Mouse (Mus musculus) heart, adult 11 months (tissue): ENCODE measurements around the gene Fen1.

ENCODE experiments used
- DNase-seq: peaks from one replicate; pipeline ENCODE4 v3.0.0; 2022

Gene Fen1

DNA sequence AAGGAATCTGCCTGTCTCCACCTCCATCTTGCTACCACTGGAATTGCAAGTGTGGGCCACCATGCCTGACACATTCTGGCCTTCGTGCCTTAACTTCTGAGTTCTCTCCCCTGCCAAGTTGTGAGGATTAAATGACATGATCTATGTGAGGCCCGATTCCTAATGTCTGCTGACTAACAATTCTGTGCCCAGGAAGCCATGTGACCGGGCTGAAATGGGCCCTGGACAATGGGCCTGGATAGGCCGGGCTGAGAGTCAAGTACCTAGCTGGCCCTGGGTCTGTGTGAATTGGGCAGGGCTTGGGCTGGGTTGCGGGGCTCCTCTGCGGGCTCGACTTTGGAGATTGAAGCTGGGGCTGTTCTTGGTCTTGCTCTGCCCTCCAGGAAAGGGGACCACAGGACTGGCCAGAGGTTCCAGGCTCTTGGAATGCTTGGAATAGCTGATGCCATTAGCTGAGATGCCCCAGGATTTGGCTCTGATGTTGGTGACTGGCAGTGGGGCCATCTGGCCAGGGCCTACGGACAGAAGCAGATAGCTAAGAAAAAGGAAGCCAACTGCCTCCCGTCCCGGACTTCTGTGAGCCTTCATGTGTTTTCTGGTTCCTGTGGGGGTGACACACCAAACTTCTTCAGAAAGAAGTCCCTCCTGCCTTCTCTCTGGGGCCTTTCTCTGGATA is 10.0 kb upstream of the Fen1 start:
- peak; percentile 98 for DNase-seq

DNA sequence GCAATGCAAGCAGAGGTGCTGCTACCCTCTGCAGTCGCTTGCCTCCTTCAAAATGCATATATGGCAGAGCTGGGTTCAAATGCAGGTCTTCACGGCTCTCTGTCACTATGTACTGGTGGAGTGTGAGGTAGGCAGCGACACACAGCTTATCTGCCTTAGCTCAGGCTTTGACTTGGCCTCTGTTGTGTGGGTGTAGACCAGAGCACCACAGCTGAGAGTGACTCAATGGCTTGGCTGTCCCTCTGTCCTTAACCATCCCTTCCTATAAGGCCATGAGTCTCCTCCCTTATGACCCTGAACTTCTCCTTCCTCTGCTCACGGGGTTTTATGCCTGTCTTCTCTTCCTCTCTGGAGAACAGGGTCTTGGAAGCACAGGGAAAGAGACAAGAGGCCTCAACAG is 6.9 kb upstream of the Fen1 start:
- no peak for DNase-seq

DNA sequence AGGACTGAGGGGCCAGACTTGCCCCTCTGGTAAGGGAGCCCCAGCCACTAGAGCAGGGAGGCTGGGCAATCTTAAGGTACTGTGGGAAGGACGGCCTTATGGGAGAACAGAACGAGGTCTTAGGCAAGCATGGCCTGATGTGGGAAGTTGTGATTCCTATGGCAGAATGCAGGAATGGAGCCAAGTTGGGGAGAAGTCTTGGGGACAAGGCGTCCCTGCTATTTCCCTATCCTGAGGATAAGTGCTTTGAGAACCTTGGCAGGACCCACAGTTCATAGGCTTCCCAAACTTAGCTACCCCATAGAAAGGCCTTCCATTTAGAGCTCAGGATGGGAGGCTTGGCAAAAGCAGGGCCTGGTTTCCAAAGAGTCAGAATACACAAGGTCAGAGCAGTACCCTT is 4.9 kb upstream of the Fen1 start:
- peak; percentile 97 for DNase-seq

DNA sequence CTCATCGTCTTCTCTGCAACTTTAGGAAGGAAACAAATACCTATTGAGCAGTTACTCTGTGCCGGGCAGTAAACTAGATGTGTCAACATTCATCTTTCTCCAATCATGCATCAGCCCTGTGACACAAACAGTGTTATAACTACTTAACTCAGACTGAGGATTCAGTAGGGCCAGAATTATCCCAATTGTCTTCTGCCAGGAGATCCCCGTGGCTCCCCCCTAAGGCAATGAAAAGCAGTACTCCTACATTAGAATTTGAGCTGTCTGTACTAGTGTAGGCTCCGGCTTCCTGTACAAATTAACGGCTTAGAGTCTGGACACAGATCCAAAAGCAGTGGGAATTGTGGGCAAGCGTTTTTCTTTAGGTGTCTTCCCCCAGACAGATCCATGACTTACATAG is 1.1 kb upstream of the Fen1 start:
- no peak for DNase-seq

DNA sequence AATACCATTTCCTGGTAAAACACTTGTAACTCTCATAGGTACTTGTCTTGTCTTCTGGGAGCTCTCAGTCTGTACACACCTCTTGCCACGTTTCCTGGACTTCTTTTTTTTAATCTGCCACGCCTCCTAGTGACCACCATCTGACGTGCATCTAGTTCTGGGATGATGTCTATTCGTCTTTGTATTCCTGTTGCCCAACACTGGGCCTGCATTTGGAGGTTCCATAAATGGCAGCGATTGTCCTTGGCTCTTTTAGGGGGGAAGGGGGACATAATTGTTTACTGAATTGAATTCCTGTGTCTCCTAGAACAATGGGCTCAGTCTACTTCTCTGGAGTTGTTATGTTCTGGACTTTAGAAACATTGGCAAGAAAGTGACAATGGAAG is 640 bp upstream of the Fen1 start:
- DNase-seq: peak; percentile 95

DNA sequence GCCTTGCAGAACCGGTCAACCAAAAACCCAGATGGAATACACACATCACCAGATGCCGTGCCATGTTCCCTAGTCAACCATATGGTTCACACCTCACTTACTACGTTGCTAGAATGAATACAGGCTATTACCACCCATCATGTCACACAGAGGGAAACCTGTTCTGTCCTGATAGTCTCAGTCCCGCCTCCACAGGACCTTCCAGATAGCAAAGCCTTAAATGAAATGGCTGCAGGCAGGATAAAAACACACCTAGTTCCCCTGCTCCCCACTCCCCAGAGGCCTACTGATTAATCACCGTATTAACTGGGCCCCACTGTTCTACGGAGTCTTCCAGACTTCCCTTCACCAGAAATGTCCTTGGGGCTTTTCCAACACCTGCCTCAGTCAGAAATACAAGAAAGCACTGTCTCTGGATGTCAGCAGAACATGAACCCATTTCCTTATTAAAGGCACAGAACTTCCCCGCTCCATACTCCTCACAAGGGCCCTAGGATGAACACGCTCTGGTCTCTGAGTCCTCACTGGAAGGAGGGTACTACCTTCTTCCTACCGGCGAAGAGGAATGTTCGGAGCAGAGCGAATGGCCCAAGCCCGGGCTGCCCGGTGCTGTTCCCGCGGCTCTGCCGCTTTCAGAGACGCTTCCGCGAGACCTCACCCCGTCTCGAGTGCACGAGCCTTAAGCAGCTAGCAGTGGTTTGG is 672 bp downstream of the Fen1 start:
- no peak for DNase-seq

DNA sequence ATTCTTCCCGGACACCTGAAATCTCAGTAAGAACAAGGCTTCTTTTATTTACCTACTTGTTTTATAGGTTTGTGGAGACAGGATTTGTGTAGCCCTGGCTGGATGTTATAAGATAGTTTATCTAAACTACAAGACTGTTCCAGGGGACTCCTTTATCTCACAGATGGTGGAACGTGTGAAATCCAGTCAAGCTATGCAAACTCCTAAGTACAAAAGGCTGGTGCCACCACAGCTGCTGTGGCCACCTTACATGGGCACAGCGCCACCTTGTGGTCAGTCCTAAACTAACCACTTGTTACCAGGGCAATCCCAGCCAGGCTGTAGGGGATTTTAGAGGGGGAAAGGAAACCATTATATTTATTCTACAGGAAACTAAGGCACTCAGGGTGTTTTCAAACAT is 5.2 kb downstream of the Fen1 start:
- DNase-seq: peak; percentile 96

DNA sequence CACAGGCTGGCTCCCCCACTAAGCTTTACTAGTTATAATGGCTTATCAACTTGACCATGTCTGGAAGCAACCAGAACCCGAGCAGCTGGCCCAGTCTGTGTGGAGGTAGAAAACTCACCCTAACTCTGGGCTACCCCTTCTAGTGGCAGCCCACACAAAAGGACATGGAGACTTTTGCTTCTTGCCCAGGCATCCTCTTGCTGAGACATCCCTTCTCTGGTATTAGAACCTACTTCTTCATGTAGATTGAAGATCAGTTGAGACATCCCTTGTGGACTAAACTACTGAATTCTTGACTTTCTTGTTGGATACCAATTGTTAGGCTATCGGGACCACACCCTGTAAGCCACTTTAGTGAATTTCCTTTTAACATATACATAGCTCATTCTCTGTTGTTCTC is 5.7 kb downstream of the Fen1 start:
- DNase-seq: no peak

DNA sequence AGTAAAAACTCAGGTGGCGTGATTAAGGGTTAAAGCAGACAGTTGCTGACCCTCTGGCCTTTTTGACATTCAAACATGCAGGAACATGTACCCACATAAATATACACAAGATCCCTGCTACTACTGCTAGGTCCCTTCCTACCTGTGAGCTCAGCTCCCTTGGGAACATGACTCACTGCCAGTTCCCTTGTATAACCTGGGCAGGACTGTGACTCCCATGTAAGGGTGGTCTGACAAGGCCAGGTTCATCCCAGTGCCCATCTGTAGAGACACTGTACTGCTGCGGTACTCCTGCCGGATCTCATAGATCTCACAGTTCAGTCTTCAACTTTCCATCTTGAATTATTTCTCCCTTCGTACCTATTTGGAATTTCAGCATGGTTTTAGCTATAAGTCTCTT is 6.8 kb downstream of the Fen1 start:
- DNase-seq: no peak

DNA sequence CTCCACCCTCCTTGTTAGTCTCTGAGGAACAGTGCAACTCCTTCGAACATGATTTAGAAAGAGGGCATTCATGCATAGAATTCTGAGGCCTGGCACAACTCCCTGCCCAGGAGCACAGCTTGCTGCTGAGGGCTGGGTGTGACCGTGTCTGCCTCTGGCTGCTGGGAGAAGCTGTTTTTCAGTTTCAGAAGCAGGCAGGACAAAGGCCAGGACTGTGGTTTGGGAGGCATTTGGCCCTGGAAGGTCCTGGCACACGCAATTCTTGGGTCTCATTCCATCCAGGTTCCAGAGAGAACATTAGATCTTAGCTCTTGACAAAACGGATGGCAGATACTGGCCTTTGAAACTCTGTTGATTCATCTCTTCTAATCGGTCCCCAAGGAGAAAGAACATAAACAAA is 8.7 kb downstream of the Fen1 start:
- no peak for DNase-seq

DNA sequence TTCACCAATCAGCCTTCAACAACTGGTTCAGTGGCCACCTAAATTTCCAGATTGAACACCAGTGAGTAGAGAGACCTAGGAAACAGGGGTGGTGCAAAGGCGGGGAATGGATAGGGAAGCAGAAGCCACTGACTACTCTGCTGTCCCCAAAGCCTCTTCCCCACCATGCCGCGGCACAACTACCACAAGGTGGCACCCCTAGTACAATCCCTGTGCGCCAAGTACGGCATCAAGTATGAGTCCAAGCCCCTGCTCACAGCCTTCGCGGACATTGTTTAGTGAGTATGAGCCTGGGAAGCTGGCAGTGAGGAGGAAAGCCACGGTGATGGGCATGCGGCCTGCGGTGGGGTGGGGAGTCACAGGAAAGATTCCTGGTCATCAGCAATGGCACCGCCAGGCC is 9.6 kb downstream of the Fen1 start:
- DNase-seq: no peak

DNA sequence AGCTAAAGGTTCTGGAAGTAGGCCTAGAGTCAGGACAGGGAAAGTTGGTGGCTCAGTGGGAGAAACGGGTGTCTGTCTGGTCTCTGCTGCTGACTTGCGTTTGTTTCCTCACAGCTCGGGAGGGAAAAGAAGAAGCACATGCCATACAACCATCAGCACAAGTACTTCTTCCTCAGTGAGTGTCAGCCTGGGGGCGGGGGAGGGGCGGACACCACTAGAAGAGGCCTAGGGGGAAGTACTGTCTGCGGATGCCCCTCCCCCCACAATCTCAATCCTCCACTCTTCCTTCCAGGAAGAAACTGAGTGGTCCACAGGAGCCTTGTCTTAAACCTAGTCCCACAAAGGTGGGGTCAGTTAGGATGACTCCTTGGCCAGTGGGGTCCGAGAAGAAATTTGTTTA is 12.6 kb downstream of the Fen1 start:
- DNase-seq: peak; percentile 97

DNA sequence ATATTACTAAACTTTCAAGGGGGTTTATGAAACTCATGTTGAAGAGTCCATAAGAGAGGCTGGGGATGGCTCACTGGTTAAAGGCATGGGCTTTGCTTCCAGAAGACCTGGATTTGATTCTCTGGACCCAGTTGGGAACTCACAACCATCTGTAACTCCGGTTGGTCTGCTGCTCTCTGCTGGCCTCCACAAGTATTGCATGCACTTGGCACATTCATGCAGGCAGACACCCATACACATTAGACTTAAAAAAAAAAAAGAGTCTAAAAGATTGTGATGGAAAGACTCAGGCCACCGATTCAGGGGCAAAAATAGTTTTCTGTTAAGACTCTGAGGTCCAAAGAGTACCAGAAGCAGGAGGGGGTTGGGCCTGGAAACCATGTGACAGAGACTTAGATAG is 13.2 kb downstream of the Fen1 start:
- DNase-seq: peak; percentile 96

DNA sequence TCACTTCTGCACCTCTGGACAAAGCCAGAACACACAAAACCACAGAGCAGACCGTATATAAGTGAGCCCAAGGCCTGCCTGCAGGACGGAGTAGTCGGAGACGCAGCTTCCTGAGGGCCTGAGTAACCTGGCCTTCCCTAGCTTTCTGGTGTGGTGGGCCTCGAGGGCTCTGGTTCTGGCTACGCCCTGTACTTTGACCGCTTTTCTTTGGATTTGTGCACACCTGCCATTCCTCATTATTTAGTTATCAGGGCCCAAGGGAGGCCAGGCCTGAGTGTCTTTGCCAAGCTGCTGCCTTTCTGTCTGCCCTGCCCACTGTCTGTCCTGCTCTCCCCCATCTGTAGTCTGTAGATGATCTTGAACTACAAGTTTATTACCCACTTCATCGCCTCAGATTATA is 14.0 kb downstream of the Fen1 start:
- no peak for DNase-seq

DNA sequence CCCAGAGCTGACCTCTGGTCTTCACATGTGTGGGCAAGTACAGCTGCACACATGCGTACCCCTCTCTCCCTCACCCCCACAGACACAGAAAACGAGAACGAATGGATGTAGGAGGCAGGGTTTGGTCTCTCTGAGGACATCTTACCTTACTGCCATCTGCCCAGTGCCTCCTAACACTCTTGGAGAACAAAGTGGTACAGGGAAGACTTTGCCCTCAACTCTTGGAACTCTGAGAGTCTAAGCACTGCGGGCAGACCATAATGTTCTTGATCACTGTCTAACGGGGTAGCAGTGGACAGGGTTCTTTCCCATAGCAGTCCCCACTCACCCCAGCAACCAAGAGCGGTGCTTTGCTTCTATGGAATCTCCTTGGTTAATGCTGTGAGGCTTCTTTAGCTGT is 14.9 kb downstream of the Fen1 start:
- DNase-seq: peak; percentile 85

DNA sequence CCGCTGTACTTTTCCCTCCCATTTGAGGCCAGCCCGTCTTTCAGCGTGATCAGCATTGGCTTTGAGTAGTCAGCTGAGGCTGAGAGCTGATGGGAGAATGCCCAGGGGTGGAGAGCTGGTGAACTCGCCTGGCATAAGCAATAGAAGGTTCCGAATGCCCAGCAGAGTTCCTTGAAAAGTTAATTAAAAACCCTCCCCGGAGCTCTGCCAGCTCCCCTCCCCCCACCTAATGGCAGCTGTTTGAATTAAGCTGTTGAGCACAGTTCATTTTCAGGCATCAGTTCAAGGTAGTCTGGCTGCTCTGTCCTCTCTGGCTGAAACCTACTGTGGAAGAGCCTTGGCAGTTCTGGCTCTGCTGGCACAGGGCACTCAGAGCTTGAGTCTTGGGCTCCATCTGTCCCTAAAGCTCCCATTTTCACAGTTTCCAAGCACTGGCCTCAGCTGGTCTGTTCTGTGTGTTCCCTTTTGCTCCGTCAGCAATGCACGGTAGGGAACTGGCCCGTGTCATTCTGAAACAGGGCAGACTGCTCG is 15.6 kb downstream of the Fen1 start:
- peak; percentile 93 for DNase-seq

DNA sequence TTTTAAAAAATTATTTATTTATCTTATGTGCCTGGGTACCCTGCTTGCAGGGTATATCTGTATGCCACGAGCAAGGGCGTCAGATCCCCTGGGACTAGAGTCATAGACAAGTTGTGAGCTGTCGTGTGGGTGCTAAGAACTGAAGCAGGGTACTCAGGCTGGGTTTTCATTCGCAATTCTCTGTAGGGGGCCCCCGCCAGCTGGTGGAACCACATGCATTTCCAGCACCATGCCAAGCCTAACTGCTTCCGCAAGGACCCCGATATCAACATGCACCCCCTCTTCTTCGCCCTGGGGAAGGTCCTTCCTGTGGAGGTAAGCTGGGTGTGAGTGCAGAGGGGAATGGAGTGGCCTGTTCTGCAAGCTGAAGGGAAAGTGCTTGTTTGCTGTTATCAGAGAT is 17.4 kb downstream of the Fen1 start:
- peak; percentile 75 for DNase-seq

DNA sequence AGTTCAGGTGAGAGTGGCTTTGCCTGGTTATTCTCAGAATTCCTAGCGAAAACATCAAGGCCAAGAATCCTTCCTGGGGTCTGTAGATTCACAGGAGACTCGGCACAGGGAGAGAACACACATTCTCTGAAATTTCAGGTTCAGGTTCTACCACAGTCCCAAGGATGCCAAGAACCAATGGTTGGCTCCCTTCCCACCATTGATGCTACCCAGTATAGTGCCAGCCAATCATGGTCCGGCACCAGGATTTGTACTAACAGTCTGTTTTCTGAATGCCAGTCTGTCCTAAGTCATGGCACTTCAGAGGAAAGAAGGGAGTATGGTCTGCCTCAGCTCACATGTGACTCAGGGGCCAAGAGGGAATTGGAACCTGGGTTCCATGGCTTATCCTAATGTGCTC is 18.1 kb downstream of the Fen1 start:
- no peak for DNase-seq

DNA sequence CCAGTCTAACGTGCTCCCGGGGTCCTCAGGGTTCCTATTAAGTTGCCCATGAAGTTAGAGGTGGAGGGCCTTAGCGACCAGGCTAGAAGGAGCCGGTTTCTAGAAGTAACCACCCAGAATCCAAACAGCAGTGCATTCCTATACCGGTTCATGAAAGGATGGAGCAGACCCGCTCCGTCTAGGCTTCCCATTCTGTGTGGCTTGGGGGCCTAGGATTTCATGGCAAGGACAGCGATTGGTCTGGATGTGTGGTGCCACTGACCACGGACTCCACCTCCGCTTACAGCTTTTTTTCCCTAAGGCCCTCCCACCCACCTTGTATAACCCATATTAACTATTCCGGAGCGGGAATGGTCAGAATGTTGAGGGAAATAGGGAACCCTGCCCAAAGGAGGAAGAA is 19.9 kb downstream of the Fen1 start:
- DNase-seq: no peak

DNA sequence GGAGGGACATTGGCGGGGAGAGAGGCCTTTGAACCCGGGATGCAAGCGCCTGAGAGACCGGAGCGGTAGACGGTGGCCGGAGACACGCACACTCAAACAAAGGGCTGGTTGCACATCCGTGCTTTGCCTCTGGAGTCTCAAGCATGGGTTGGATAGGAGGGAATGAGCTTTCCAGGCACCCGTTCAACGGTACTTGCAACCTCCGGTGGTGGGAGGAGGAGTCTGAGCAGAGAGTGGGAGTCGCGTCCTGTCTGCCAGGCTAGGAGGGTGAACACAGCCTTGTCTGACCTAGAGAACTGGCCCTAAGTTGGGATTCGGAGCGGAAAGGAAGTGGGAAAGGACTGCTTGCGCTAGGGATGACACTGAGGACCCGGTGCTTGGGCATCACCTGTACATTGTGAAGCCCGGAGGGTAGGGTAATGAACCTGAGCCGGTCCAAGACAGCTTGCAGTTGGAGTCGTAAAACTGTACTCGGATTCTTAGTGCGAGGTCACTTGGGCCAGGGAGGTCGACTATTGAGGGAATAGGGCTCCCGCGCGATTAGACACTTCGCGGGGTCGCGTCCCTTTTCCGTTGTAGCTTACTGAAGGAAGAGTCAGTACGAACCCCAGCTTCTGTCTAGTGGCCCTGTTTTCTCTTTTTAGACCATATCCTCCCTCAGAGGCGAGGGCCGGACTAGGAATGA is 20.5 kb downstream of the Fen1 start:
- peak; percentile 98 for DNase-seq

DNA sequence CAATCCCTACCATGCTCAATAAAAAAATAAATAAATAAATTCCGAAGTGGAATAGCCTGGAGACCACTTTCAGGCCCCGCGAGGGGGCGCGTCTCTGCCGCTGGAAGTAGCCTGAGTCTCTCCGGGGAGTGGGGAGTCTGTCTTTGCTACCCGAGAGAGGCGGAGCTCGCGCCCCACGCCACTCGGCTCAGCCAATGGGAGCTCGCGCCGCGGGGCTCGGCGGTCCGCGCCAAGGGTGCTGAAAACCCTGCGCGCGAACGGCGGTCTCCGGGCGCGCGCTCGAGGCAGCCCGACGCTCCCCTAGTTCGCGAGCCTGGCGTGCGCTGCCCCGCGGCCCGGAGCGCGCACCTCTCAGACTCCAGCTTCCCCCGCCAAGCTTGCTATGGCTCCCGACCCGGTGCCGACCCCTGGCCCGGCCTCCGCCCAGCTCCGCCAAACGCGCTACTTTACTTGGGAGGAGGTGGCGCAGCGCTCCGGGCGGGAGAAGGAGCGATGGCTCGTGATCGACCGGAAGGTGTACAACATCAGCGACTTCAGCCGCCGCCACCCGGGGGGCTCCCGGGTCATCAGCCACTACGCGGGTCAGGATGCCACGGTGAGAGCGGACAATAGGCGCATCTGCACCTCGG is 21.2 kb downstream of the Fen1 start, which contains the start of gene Fads1:
Fads1 (plus strand) TSS at position 219 of the 629 bp plus-strand sequence.
- peak; percentile 100 for DNase-seq

DNA sequence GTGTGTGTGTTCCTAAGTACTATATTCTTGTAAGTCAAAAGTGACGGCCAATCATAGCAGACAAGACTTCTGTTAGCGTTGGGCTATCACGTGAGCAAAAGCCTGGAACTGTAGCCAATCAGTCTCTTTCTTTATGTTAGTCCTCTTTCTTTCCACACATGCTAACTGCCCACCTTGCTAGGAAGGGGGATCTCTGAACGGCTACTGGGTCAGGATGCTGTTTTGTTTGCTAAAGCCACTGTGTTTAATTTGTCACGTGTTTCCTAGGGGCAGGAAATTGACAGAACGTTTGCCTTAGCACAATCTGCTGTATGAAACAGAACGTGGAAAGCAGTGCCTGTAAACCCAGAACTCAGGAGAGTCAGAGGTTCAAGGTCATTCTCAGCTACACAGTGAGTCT is 21.8 kb downstream of the Fen1 start:
- DNase-seq: no peak

DNA sequence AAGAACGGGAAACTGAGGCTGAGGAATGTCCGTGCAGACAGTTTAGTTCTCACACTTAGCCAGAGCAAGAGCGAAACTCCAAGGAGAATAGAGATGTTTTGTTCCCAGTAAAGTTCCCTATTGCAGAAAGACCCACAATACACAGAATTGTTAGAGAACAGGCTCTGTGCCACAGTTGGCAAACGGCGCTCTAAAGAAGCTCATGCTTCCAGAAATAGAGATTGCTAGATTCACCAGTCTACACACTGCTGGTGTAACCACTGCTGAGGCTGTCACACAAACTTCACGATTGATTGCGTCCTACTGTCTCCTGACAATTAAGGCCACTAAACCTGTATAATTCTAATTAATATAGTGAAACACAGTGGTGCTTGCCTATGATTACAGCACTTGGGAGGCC is 22.7 kb downstream of the Fen1 start:
- DNase-seq: no peak

DNA sequence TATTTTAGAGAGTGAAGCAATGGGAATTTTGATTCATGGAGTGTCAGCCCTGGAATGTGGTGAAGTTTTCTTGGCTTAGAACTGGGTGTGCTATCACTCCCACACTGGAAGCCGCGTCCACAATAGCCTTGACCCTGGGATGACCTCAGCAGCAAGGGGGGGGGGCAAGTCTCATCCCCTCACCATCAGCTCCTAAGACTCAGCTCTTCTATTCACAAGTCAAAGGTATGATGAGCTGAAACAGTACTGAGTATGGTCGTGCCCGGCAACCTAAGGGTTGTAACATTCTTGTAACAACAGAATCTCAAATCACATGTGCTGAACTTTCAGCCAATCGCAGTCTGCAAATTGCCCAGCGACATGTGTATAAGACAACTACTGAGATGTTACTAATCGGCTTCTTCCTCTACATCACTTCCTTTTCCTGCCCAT is 27.0 kb downstream of the Fen1 start:
- DNase-seq: no peak
